ENCODE assay signal across 10 mouse cellular contexts in the genomic region with DNA sequence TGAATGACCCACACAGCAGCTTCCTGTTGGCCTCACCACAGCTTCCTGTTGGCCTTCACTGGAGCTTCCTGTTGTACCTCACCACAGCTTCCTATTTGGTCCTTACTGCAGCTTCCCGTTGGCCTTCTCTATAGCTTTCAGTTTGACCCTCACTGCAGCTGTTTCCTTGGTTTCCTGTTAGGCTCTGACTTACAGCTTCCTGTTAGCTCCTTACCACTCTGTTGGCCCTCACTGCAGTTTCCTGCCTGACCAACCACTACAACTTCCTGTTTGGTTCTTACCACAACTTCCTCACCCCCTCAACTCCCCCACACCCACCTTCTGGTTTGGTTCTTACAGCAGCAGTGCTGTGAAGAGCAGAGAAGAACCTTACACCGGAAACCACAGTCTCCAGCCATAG.
DNase-seq lines count a peak whose midpoint lies in the region; ATAC-seq lines count a peak whose summit lies in the region.
"Had no signal": no experiment of that assay in that cellular context is flagged by ENCODE, and none has a peak within 500 bp of the region (broad histone marks: within the 10 kb centered on the region; RNA-seq: fewer than 3 reads in every experiment).

No protein-coding gene starts in this region.

- peak; percentile 91 to 97 for ATAC-seq in hematopoietic stem cell, adult 5-6 weeks (replicated peaks in 1 of 2; ENCODE audit: insufficient read depth in 1 of 2, low FRiP score in 2 of 2, low TSS enrichment in 1 of 2, low read depth in 1 of 2, poor library complexity in 2 of 2, severe bottlenecking in 2 of 2)
- ATAC-seq in monocyte, adult 5-6 weeks (replicated peaks; ENCODE audit: insufficient number of reproducible peaks, low FRiP score, low TSS enrichment, poor library complexity, severe bottlenecking): peak; percentile 38; the same call in 1 of the 2 replicates

- peak; percentile 95 for DNase-seq in heart, adult 11 months
- DNase-seq in heart, postnatal 4 days: no peak
- peak; percentile 19 for DNase-seq in 3134 (ENCODE audit: extremely low read depth, insufficient read length, low spot score)
- DNase-seq in adrenal gland, adult (ENCODE audit: inconsistent age in 2 of 2, low spot score in 1 of 2): no peak
- no peak for DNase-seq in adrenal gland, postnatal 4 days (ENCODE audit: low spot score in 2 of 2)
- DNase-seq in urinary bladder, adult 18-20 months (ENCODE audit: low spot score in 2 of 2): no peak
- DNase-seq: cerebellum, adult 11-12 months; gastrocnemius, postnatal 36 days had no signal

Comparison
In these comparisons a context has a peak if more than half of its experiments do, and no peak if none do; other contexts are left out.
1. DNase-seq: peak in heart, adult 11 months (single experiment) and 3134 (single experiment); none in heart, postnatal 4 days (single experiment), adrenal gland, adult (0 of 2), adrenal gland, postnatal 4 days (0 of 2) and urinary bladder, adult 18-20 months (0 of 2).